Mouse (Mus musculus) liver, embryonic 14.5 days (tissue): ENCODE data around the gene Alg12.

Experiments
- CTCF ChIP-seq: IDR thresholded peaks from 2 replicates; pipeline ENCODE4 v1.5.1; 2016; ENCODE audit warnings: antibody characterized with exemption, low read depth, control low read depth
- EP300 ChIP-seq: IDR thresholded peaks from 2 replicates; pipeline ENCODE4 v1.6.1; 2016; ENCODE audit warnings: antibody characterized with exemption, low read depth

DNA sequence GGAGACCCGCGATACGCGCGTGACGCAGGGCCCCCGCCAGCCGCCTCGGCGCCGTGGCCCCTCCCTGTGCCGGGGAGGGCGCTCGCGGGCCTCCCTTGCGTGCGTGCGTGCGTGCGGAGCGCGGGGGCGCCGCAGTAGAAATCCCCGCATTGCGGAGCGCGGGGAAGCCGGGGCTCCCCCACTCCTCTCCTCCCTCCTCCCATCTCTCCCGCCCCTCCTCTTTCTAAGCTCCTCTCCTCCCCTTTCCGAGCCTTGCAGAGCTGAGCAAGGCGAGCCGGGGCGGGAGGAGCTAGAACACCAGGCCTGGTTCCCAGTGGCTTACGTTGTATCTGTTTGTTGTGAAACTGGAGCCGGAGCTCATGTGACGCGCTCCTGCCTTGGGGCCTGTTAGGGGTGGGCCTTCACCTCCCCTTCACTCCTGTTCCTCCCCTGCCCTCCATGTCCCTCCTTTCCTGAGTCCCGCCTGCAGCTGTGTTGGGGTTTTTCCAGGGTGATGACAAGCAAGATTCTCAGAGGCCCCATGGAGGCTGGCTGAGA lies 44.6 kb upstream of the Alg12 start:
- TF ChIP-seq CTCF (no peak; the same call in 1 of the 2 replicates), EP300 (no peak)
